Mouse (Mus musculus) embryonic fibroblast, embryonic 13.5 days (primary cell): ENCODE measurements around the gene Mnd1.

Source experiments
- CTCF ChIP-seq: IDR thresholded peaks from 2 replicates; pipeline ENCODE4 v1.5.1; 2011; ENCODE audit warnings: mild to moderate bottlenecking, control low read depth, low read length, moderate library complexity, borderline replicate concordance; ENCODE audit not compliant: insufficient read depth
- POLR2A ChIP-seq: IDR thresholded peaks from 2 replicates; pipeline ENCODE4 v1.6.1; 2011; ENCODE audit warnings: low read depth, mild to moderate bottlenecking, control low read depth, low read length, moderate library complexity

DNA sequence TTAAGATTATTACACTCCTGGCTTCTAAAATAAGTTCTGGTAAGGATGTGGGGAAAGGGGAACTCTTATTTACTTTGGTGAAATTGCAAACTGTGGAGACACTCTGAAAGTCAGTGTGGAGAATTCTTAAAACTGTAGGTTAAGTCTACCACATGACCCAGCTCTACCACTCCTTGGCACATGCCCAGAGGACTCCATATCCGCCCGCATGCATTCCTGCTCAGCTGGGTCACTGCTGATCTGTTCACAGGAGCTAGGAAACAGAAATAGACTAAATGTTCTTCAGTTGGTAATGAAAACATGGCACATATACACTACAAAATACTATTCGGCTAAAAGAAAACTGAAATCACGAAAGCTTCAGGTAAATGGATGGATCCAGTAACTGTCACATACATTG is 78.1 kb downstream of the Mnd1 start:
- TF ChIP-seq CTCF: no peak
- no peak for TF ChIP-seq POLR2A
